Mouse (Mus musculus) cerebellum, postnatal 4 days (tissue): Measurements from ENCODE around the gene Rcn3.
A peak's percentile ranks its signal among the peaks of the same experiment; 100 is the strongest.

Source experiments
- DNase-seq, 2 experiments: peaks; one replicate each; pipeline ENCODE4 v3.0.0; 2022; ENCODE audit warnings: low spot score in 2 of 2, mixed read lengths in 1 of 2

Gene Rcn3

GRCm38 (mm10) chr7:45048923-45049657 lies 42.9 kb downstream of the Rcn3 start:
- DNase-seq = no peak

- no peak for DNase-seq
Measured at GRCm38 (mm10) chr7:45048001-45048890, 43.8 kb downstream of the Rcn3 start.

GRCm38 (mm10) chr7:45047491-45047890 lies 44.5 kb downstream of the Rcn3 start:
- DNase-seq = no peak

GRCm38 (mm10) chr7:45046853-45047350 lies 45.1 kb downstream of the Rcn3 start:
- DNase-seq = no peak

GRCm38 (mm10) chr7:45045741-45046140 lies 46.3 kb downstream of the Rcn3 start:
- no peak for DNase-seq

- no peak for DNase-seq
Measured at GRCm38 (mm10) chr7:45043307-45043706, 48.7 kb downstream of the Rcn3 start.

GRCm38 (mm10) chr7:45040851-45041250 lies 51.2 kb downstream of the Rcn3 start:
- DNase-seq = no peak

- DNase-seq = no peak
Measured at GRCm38 (mm10) chr7:45038411-45038810, 53.6 kb downstream of the Rcn3 start.

GRCm38 (mm10) chr7:45037720-45038361 lies 54.2 kb downstream of the Rcn3 start:
- DNase-seq = peak; percentile 36 to 65

- no peak for DNase-seq
Measured at GRCm38 (mm10) chr7:45036702-45037101, 55.3 kb downstream of the Rcn3 start.

GRCm38 (mm10) chr7:45035631-45036030 lies 56.4 kb downstream of the Rcn3 start:
- DNase-seq = no peak

- DNase-seq = no peak
Measured at GRCm38 (mm10) chr7:45033722-45034359, 58.2 kb downstream of the Rcn3 start.
